Mouse (Mus musculus) limb, embryonic 10.5 days (tissue): Measurements from ENCODE around the gene Cd79a. TPM values are rescaled to one million over a fixed set of nuclear protein-coding genes. Genes with fewer than 3 reads are reported as not detected.

Experiments
- DNase-seq: peaks from one replicate; pipeline ENCODE4 v3.0.0-alpha.2; 2017; ENCODE audit warnings: low spot score
- H3K27ac ChIP-seq: fragments of 300-500 bp; sonication (generic); 2 replicates; pipeline ENCODE4 v1.5.1; 2016; ENCODE audit warnings: mild to moderate bottlenecking
- H3K27me3 ChIP-seq: fragments of 300-500 bp; sonication (generic); 2 replicates; pipeline ENCODE4 v1.6.1; 2016; ENCODE audit warnings: low read depth, mild to moderate bottlenecking; ENCODE audit not compliant: poor library complexity, severe bottlenecking
- H3K36me3 ChIP-seq: fragments of 300-500 bp; sonication (generic); 2 replicates; pipeline ENCODE4 v1.6.1; 2016; ENCODE audit warnings: mild to moderate bottlenecking, moderate library complexity
- H3K4me1 ChIP-seq: fragments of 300-500 bp; sonication (generic); 2 replicates; pipeline ENCODE4 v1.6.1; 2016
- H3K4me3 ChIP-seq: fragments of 300-500 bp; sonication (generic); 2 replicates; pipeline ENCODE4 v1.5.1; 2016; ENCODE audit warnings: mild to moderate bottlenecking, moderate library complexity
- H3K9me3 ChIP-seq: fragments of 300-500 bp; sonication (generic); replicated peaks from 2 replicates; pipeline ENCODE4 v1.6.1; 2016; ENCODE audit warnings: mild to moderate bottlenecking
- WGBS: fragments of 180-500 bp; shearing (Covaris S2); methylation state at CpG from one replicate; pipeline ENCODE4 v1.1.7; 2016; 5-methylcytosine and 5-hydroxymethylcytosine counted together
- polyA plus RNA-seq: library from polyadenylated mRNA; unstranded; fragments of >200 nt; fragmentation: Nextera tagmentation; extraction: Ambion mirVana; gene quantifications from 2 replicates; pipeline ENCODE4 v1.2.1, GENCODE M21; 2016

The Cd79a gene
- polyA plus RNA-seq, 1 experiment from 2014 or later, result 0.31 TPM

DNA sequence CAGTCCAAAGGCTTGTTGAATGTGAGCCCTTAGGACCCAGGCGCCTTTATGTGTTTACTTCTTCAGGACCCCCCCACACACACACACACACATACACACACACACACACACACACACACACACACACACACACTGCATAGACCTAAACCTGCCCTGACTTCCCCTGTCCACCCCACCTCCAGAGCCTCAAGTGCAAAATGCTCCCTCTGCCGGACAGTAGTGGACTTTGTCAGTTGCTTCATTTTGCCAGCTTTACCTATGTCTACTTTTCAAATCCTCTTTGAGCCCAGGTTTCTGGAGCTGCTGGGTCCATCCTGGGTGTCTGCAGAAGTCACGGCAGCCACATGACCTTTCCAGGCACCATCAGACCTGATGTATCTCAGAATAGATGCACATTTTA lies 7.8 kb downstream of the Cd79a start:
- peaks cover 56% of the 10 kb centered on the region for H3K4me1 ChIP-seq

DNA sequence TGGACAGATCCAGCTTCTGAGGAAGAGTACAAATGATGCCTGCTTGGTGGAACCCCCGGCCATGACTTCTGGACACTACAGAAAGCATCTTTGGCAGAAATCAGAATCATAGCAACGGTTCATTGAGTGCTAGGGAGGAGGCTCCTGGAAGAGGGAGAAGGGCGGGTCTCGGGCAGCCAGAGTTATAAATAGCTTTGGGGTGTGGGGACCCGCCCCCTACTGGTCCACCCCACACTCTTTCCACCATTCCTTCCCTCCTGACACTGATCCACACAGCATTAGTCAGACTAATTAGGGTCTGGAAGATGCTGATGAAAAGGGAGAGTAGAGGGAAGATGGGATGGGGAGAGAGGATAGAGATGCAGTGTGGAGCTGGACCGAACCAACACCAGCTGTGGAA lies 9.4 kb downstream of the Cd79a start:
- Histone ChIP-seq H3K9me3 (no peaks in the 10 kb centered on the region), H3K4me1 (peaks cover 56% of the 10 kb centered on the region), H3K27ac (peak overlapping the region; percentile 80), H3K36me3 (peaks cover 26% of the 10 kb centered on the region), H3K4me3 (peak overlapping the region; percentile 35), H3K27me3 (no peaks in the 10 kb centered on the region)
- DNase-seq, result no peak
- WGBS, result 33% methylated on average over 6 of the region's 6 CpGs

More for the DNA sequence above, 7.8 kb downstream of the Cd79a start:
- H3K9me3 ChIP-seq, result no peaks in the 10 kb centered on the region
- peak; percentile 79 for DNase-seq
- H3K36me3 ChIP-seq, result peaks cover 17% of the 10 kb centered on the region
- H3K4me3 ChIP-seq, result peak overlapping the region; percentile 80
- WGBS, result 18% methylated on average over 3 of the region's 3 CpGs
- H3K27me3 ChIP-seq, result no peaks in the 10 kb centered on the region
- peak overlapping the region; percentile 80; the same call in 1 of the 2 replicates for H3K27ac ChIP-seq

DNA sequence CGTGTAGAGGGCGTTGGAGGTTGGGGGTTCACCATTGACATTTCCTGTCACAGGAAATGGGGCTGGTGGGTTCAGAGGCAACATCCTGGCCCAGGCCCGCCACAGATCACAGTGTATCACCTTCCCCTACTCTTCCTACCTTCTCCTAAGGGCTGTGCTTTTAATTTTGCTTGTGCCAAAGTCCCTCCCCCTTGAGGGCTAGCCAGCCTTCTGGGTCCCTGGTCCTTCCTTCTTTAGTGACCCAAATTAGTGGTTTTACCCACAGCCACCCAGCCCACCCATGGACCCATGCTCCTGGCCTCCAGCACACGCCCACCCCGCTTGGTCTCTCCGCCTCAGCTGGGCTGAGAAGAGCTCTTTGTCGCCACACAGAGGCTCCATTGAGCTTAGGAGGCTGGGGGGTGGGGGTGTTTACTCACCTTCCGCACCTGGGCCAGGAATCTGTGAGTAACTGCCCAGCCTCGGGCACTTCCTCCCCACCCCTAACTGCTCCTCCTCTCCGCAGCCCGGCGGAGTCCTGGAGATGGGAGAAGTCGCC lies 10.1 kb downstream of the Cd79a start:
- Histone ChIP-seq H3K4me3 (peak overlapping the region; percentile 35), H3K36me3 (peaks cover 33% of the 10 kb centered on the region), H3K4me1 (peaks cover 49% of the 10 kb centered on the region), H3K27ac (peak overlapping the region; percentile 80), H3K9me3 (no peaks in the 10 kb centered on the region), H3K27me3 (no peaks in the 10 kb centered on the region)
- no peak for DNase-seq
- WGBS, result 12% methylated on average over 13 of the region's 13 CpGs

DNA sequence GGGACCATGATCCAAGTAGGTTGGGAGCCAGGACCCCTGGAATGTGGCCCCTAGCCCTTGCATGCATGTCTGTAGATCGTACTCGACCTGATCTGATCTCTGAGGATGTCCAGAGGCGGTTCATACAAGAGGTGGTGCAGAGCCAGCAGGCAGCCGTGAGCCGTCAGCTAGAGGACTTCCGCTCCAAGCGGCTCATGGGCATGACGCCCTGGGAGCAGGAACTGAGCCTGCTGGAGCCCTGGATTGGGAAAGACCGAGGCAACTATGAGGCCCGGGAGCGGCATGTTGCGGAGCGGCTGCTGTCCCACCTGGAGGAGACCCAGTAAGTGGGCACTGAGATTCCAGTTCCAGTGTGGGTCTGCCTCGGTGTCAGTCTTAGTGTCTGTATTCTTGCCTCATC lies 15.3 kb downstream of the Cd79a start:
- Histone ChIP-seq H3K9me3 (no peaks in the 10 kb centered on the region), H3K36me3 (peaks cover 60% of the 10 kb centered on the region), H3K4me1 (peaks cover 5% of the 10 kb centered on the region), H3K4me3 (no peak overlapping the region), H3K27ac (no peak overlapping the region), H3K27me3 (no peaks in the 10 kb centered on the region)
- 96% methylated on average over 14 of the region's 14 CpGs for WGBS
- DNase-seq, result no peak

DNA sequence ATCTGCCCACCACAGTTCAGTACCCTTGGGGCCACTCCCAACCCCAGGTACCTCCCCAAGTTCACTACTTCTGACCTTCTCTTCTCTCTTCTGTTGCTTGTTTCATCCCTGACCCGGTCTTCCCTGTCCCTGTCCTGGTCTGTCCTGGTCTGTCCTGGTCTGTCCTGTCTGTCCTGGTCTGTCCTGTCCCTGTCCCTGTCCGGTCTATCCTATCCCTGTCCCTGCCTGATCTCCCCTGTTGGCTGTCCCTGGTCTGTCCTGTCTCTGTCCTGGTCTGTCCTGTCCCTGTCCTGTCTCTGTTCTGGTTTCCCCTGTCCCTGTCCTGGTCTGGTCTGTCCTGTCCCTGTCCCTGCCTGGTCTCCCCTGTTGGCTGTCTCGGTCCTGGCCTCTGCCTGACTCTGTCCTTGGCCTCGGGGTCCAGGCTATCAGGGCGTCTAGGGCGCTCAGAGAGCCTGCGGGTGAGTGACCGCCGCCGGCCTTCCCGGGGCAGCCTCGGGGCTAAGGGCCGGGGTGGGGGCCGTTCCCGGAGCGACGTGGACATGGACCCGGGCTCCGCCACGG lies 21.7 kb downstream of the Cd79a start:
- H3K4me1 ChIP-seq, result no peaks in the 10 kb centered on the region; the same call in 1 of the 2 replicates
- no peak overlapping the region for H3K27ac ChIP-seq
- H3K4me3 ChIP-seq, result no peak overlapping the region
- H3K27me3 ChIP-seq, result no peaks in the 10 kb centered on the region
- 91% methylated on average over 20 of the region's 20 CpGs for WGBS
- H3K36me3 ChIP-seq, result peaks cover 76% of the 10 kb centered on the region
- H3K9me3 ChIP-seq, result no peaks in the 10 kb centered on the region
- no peak for DNase-seq

DNA sequence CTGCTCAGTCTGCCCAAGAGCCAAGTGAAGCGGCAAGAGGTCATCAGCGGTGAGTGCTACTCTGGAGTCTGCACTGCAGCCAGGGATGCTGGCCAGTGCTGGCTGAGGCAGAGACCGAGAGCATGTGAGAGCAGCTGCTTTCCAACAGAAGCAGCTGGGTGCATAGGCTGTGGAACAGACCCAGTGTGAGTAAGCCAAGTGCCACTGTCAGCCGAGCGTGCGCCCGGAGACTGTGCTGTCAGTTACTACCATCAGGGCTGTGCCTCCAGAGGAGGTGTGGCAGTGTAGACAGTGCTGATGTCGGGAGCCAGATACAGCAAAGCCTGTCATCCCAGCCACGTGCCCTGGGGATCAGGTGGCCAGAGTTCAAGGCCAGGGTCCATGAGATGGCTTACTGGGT lies 22.5 kb downstream of the Cd79a start:
- no peaks in the 10 kb centered on the region for H3K27me3 ChIP-seq
- no peaks in the 10 kb centered on the region; the same call in 1 of the 2 replicates for H3K4me1 ChIP-seq
- no peak overlapping the region for H3K27ac ChIP-seq
- H3K9me3 ChIP-seq, result no peaks in the 10 kb centered on the region
- H3K4me3 ChIP-seq, result no peak overlapping the region
- H3K36me3 ChIP-seq, result peaks cover 85% of the 10 kb centered on the region
- no peak for DNase-seq
- 90% methylated on average over 9 of the region's 9 CpGs for WGBS

DNA sequence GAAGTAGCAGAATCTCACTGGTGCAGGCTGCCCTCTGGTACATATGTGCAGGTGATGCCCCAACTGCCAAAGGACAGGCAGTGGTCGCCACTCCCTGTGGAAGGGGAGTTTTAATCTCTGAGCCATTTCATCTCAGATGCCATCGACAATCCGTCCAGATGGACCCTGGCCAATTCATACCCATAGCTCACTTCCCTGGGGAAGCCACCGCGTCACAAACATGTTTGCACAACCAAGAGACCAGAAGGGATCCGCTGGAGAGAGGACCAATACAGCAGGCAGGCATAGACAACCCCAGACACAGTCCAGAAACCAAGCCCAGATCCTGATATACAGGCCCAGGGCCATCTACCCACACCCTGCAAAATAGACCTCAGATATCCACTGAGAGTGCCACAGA lies 33.3 kb downstream of the Cd79a start:
- H3K36me3 ChIP-seq, result peaks cover 23% of the 10 kb centered on the region
- DNase-seq, result no peak
- H3K27me3 ChIP-seq, result peaks cover 85% of the 10 kb centered on the region
- no peaks in the 10 kb centered on the region for H3K9me3 ChIP-seq
- H3K4me1 ChIP-seq, result peaks cover 42% of the 10 kb centered on the region
- WGBS, result 60% methylated on average over 6 of the region's 6 CpGs
- H3K4me3 ChIP-seq, result no peak overlapping the region
- H3K27ac ChIP-seq, result no peak overlapping the region

DNA sequence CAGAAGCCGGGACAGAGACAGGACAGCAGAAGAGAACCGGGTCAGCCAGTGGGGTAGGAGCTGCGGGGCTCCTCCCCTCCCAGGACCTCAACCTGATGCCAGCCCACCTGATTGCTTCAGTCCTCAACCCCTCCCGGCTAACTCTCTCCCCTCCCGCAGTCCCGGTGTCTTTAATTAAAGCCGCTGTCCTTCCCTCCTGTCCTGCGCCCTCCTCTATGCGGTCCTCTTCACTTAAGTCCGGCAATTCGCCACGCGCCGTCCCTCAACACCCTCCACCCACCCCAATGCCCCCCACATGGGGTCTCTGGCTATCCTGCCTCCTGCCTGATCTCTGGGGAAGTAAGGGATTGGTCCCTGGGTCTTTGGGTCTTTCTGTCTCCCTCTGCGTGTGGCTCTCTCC lies 34.5 kb downstream of the Cd79a start:
- no peaks in the 10 kb centered on the region for H3K9me3 ChIP-seq
- DNase-seq, result no peak
- H3K27me3 ChIP-seq, result peaks cover 97% of the 10 kb centered on the region
- H3K36me3 ChIP-seq, result peaks cover 11% of the 10 kb centered on the region
- H3K4me3 ChIP-seq, result no peak overlapping the region
- peaks cover 42% of the 10 kb centered on the region for H3K4me1 ChIP-seq
- H3K27ac ChIP-seq, result no peak overlapping the region
- 2% methylated on average over 15 of the region's 15 CpGs for WGBS

DNA sequence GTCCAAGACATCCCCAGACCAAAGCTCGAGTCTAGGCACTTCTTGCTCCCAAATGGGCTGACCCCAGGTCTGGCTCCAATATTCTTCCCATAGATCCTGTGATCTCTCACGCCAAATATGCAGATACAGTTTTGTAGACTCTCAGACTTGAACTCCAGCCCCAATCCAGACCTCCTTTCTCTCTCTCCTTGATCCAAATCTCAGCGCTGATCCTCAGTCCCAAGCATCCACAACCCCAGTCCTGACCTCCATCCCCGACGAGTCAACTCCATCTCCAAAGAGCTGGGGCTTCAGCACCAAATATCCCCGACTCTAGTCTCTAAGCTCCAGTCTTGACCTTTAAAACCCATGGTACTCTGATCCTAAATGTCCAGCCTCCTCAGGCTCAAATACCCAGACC lies 46.5 kb downstream of the Cd79a start:
- WGBS, result 7% methylated on average over 6 of the region's 6 CpGs
- Histone ChIP-seq H3K36me3 (no peaks in the 10 kb centered on the region), H3K9me3 (no peaks in the 10 kb centered on the region), H3K4me1 (peaks cover 11% of the 10 kb centered on the region), H3K27me3 (peaks cover 100% of the 10 kb centered on the region), H3K27ac (no peak overlapping the region), H3K4me3 (no peak overlapping the region)
- DNase-seq, result no peak

DNA sequence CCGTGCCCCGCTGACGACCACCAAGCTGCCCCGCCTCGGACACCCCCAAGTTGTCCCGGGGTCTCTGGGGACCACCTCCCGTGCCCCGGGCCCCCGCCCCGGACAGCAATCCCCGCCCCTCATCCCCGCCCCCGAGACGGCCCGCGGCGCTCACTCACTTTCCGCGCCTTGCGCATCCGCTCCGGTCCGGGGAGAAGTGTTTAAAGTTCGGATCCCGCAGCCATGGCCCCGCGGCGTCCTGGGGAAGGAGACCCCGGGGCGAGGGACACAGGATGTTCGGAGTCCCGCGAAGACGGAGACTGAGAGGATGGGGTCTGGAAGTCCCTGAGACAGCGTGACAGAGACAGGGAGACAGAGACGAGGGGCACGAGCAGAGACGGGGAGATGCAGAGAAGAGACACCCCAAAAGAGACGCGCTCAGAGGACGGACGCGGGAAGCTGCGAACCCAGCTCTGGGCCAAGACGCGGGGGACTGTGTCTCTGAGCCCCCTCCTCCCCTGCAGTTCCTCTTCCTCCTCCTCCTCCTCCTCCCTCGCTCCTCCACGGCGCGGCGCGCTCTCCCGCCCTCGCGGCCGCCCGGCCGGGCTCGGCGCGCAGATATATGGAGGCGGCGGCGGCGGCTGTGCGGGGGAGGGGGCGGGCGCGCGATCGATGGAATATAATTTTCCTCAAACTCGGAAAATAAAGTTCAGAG lies 47.2 kb downstream of the Cd79a start, which contains the start of gene Gm4881:
Gm4881 (minus strand) TSS at position 238 of the 694 bp plus-strand sequence.
- peaks cover 100% of the 10 kb centered on the region for H3K27me3 ChIP-seq
- H3K4me3 ChIP-seq, result peak within 1 kb of the TSS; percentile 48
- WGBS, result under 1% methylated on average over 70 of the region's 72 CpGs
- H3K36me3 ChIP-seq, result no peaks in the 10 kb centered on the region
- peaks cover 11% of the 10 kb centered on the region for H3K4me1 ChIP-seq
- no peak within 1 kb of the TSS for H3K27ac ChIP-seq
- peak; percentile 49 for DNase-seq
- no peaks in the 10 kb centered on the region for H3K9me3 ChIP-seq

DNA sequence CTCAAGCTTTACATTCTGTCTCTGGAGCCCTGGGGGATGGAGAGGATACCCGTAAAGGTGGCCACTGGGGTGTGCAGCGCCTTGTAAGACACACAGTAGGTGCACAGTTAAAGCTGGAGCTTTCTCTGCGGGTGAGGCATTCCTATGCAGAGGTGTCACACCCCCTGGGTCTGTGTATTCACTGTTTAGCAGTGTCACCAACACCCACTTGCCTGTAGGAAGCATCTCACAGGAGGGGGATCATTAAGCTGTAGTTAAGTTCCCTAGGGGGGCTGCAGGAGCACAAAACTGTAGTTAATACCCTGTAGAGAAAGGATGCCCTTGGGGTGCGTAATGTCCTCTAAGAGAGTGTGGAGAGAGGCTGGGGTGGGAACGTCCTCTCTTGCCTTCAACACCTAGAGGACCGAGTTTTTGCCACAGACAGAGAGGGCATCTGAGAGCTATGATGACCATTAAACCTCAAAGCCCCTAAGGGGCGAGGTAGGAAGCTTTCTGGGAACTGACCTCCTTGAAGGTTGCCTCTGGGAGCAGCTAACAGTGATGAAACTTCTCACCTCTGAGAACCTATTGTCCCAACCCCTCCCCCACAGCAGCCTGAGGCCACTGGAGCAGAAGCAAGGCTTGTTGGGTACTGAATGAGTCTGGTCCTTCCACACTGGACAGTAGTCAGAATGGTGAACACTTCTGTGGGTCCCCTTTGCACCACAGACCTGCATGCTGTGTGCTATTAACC lies 50.3 kb downstream of the Cd79a start:
- Histone ChIP-seq H3K27me3 (peaks cover 100% of the 10 kb centered on the region), H3K4me1 (peaks cover 16% of the 10 kb centered on the region), H3K9me3 (no peaks in the 10 kb centered on the region), H3K4me3 (no peak overlapping the region), H3K36me3 (no peaks in the 10 kb centered on the region), H3K27ac (no peak overlapping the region)
- no peak for DNase-seq
- WGBS, result 2% methylated on average over 7 of the region's 7 CpGs

DNA sequence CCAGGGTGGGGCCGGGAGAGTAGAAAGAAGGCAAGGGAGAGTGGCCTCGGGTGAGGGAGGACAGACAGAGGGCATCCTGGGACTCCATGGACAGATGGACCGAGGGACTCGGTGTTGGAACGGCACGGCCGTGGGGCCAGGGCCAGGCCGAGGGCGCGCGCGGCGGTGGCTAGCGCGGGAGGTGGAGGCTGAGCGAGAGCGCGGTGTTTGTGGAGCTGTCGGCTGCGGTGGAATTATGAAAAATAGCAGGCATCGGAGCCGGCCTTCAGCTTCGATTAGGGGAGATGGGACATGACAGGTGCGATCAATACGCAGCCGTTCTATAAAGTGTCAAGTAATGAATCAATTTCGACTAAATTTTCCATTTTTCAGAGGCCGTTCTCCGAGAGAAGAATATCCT lies 51.6 kb downstream of the Cd79a start:
- Histone ChIP-seq H3K4me1 (peaks cover 19% of the 10 kb centered on the region), H3K27me3 (peaks cover 100% of the 10 kb centered on the region), H3K27ac (no peak overlapping the region), H3K36me3 (no peaks in the 10 kb centered on the region), H3K4me3 (no peak overlapping the region), H3K9me3 (no peaks in the 10 kb centered on the region)
- 3% methylated on average over 29 of the region's 29 CpGs for WGBS
- DNase-seq, result no peak
